Mouse (Mus musculus) stomach, postnatal 0 days (tissue): ENCODE results near the gene Efcab9.

Source experiments
- CTCF ChIP-seq: IDR thresholded peaks from 2 replicates; pipeline ENCODE4 v1.5.1; 2016; ENCODE audit warnings: antibody characterized with exemption, low read depth, mild to moderate bottlenecking, moderate library complexity
- EP300 ChIP-seq: optimal IDR thresholded peaks from 2 replicates; pipeline ENCODE3; 2016; ENCODE audit warnings: antibody characterized with exemption

DNA sequence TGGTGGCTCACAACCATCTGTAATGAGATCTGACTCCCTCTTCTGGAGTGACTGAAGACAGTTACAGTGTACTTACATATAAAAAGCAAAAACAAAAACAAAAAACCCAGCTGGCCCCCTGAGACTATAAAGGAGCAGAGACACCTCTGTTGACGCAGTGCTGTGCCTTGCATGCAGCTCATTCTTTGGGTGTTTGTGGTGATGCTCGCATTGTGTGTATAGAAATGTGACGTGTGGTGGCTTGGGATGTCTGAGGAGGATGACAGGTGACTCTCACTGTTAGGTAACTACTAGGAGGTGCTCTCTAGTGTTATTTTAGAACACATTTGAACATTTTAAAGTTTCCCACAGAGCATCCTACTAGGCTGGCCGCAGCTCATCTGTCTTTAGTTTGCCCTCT, 3.8 kb upstream of the Efcab9 start:
- TF ChIP-seq CTCF (no peak), EP300 (no peak)
